Mouse (Mus musculus) forebrain, embryonic 12.5 days (tissue): ENCODE measurements around the gene Lcp1. TPM values are rescaled to one million over a fixed set of nuclear protein-coding genes. Genes with fewer than 3 reads are reported as not detected.
"Not testable (repeated sequence)": the region's sequence is repeated elsewhere in the genome, so short reads cannot be mapped to it uniquely, and the experiment has no call there.

Experiments
- ATAC-seq: fragments of 200-750 bp; cut with Nextera tagmentation; 2 replicates; pipeline ENCODE4 v1.8.0; 2017; ENCODE audit warnings: moderate TSS enrichment; ENCODE audit not compliant: low FRiP score
- H3K27ac ChIP-seq: fragments of 300-500 bp; sonication (generic); 2 replicates; pipeline ENCODE4 v1.5.1; 2016; ENCODE audit warnings: mild to moderate bottlenecking
- H3K27me3 ChIP-seq: fragments of 300-500 bp; sonication (generic); 2 replicates; pipeline ENCODE4 v1.6.1; 2016; ENCODE audit warnings: mild to moderate bottlenecking
- H3K36me3 ChIP-seq: fragments of 300-500 bp; sonication (generic); replicated peaks from 2 replicates; pipeline ENCODE4 v1.6.1; 2016; ENCODE audit warnings: mild to moderate bottlenecking
- H3K4me1 ChIP-seq: fragments of 300-500 bp; sonication (generic); 2 replicates; pipeline ENCODE4 v1.6.1; 2016
- H3K4me2 ChIP-seq: fragments of 300-500 bp; sonication (generic); 2 replicates; pipeline ENCODE4 v1.6.1; 2016; ENCODE audit warnings: mild to moderate bottlenecking, moderate library complexity
- H3K4me3 ChIP-seq: fragments of 300-500 bp; sonication (generic); replicated peaks from 2 replicates; pipeline ENCODE4 v1.5.1; 2016; ENCODE audit warnings: mild to moderate bottlenecking
- H3K9ac ChIP-seq: fragments of 300-500 bp; sonication (generic); 2 replicates; pipeline ENCODE4 v1.6.1; 2016; ENCODE audit warnings: mild to moderate bottlenecking
- H3K9me3 ChIP-seq: fragments of 300-500 bp; sonication (generic); 2 replicates; pipeline ENCODE4 v1.6.1; 2016
- WGBS: fragments of 180-500 bp; shearing (Covaris S2); methylation state at CpG from one replicate; pipeline ENCODE4 v1.1.7; 2016; 5-methylcytosine and 5-hydroxymethylcytosine counted together
- polyA plus RNA-seq: library from polyadenylated mRNA; unstranded; fragments of >200 nt; fragmentation: Nextera tagmentation; extraction: Ambion mirVana; gene quantifications from 2 replicates; pipeline ENCODE4 v1.2.1, GENCODE M21; 2016

The Lcp1 gene
- 18.8 and 22.1 TPM in 2 replicates for polyA plus RNA-seq

GRCm38 (mm10) chr14:75130501-75131318 is at the start of gene Lcp1, which contains the start of gene Lrrc63:
Gene Lcp1 (plus strand): TSS chr14:75131101.
Gene Lrrc63 (minus strand): TSS chr14:75130881.
- H3K36me3 ChIP-seq, result no peaks in the 10 kb centered on the region
- peak within 1 kb of the TSS; percentile 62 for H3K9ac ChIP-seq
- ATAC-seq, result peak; percentile 95
- H3K4me3 ChIP-seq, result peak within 1 kb of the TSS; percentile 59
- H3K27me3 ChIP-seq, result 0 out of 2 replicates have a peak, but pooled peaks cover 3% of the 10 kb centered on the region
- H3K4me2 ChIP-seq, result peak within 1 kb of the TSS; percentile 81
- peaks cover 4% of the 10 kb centered on the region; the same call in 1 of the 2 replicates for H3K4me1 ChIP-seq
- WGBS, result 0% methylated on average over 31 of the region's 42 CpGs
- peak within 1 kb of the TSS; percentile 54 for H3K27ac ChIP-seq
- H3K9me3 ChIP-seq, result no peaks in the 10 kb centered on the region

- 91% methylated on average over 5 of the region's 5 CpGs for WGBS
- no peaks in the 10 kb centered on the region for H3K9me3 ChIP-seq
- H3K36me3 ChIP-seq, result no peaks in the 10 kb centered on the region
- H3K27me3 ChIP-seq, result no peaks in the 10 kb centered on the region
- no peak overlapping the region for H3K4me2 ChIP-seq
- H3K4me3 ChIP-seq, result no peak overlapping the region
- H3K9ac ChIP-seq, result no peak overlapping the region
- ATAC-seq, result no peak
- no peaks in the 10 kb centered on the region for H3K4me1 ChIP-seq
- H3K27ac ChIP-seq, result no peak overlapping the region
Observed at GRCm38 (mm10) chr14:75102956-75103355, 27.9 kb upstream of the Lcp1 start.

- Histone ChIP-seq H3K27ac (no peak overlapping the region), H3K9me3 (no peaks in the 10 kb centered on the region), H3K4me1 (no peaks in the 10 kb centered on the region), H3K9ac (no peak overlapping the region), H3K4me2 (no peak overlapping the region), H3K4me3 (no peak overlapping the region), H3K27me3 (no peaks in the 10 kb centered on the region), H3K36me3 (no peaks in the 10 kb centered on the region)
- 90% methylated on average over 8 of the region's 8 CpGs for WGBS
- no peak for ATAC-seq
Observed at GRCm38 (mm10) chr14:75121658-75122057, 9.2 kb upstream of the Lcp1 start.

- Histone ChIP-seq H3K4me1 (peaks cover 4% of the 10 kb centered on the region; the same call in 1 of the 2 replicates), H3K9ac (no peak overlapping the region), H3K9me3 (no peaks in the 10 kb centered on the region), H3K4me3 (peak overlapping the region; percentile 59), H3K36me3 (no peaks in the 10 kb centered on the region), H3K27ac (no peak overlapping the region), H3K27me3 (0 out of 2 replicates have a peak, but pooled peaks cover 3% of the 10 kb centered on the region), H3K4me2 (peak overlapping the region; percentile 81)
- WGBS, result 3% methylated on average over 12 of the region's 12 CpGs
- no peak for ATAC-seq
Observed at GRCm38 (mm10) chr14:75131324-75131935, 529 bp downstream of the Lcp1 start.

- Histone ChIP-seq H3K36me3 (no peaks in the 10 kb centered on the region), H3K4me3 (no peak overlapping the region), H3K9ac (no peak overlapping the region), H3K4me1 (peaks cover 1% of the 10 kb centered on the region; the same call in 1 of the 2 replicates), H3K27me3 (0 out of 2 replicates have a peak, but pooled peaks cover under 1% of the 10 kb centered on the region), H3K4me2 (no peak overlapping the region), H3K9me3 (no peaks in the 10 kb centered on the region), H3K27ac (no peak overlapping the region)
- WGBS, result 83% methylated on average over 25 of the region's 25 CpGs
- no peak for ATAC-seq
Observed at GRCm38 (mm10) chr14:75136119-75136966, 5.4 kb downstream of the Lcp1 start.

GRCm38 (mm10) chr14:75138503-75138902 is 7.6 kb downstream of the Lcp1 start:
- WGBS, result 78% methylated on average over 10 of the region's 10 CpGs
- H3K27me3 ChIP-seq, result no peaks in the 10 kb centered on the region

GRCm38 (mm10) chr14:75139225-75139624 is 8.3 kb downstream of the Lcp1 start:
- Histone ChIP-seq H3K36me3 (no peaks in the 10 kb centered on the region), H3K27me3 (no peaks in the 10 kb centered on the region), H3K9me3 (no peaks in the 10 kb centered on the region), H3K4me1 (no peaks in the 10 kb centered on the region), H3K27ac (no peak overlapping the region), H3K4me2 (no peak overlapping the region), H3K9ac (no peak overlapping the region), H3K4me3 (no peak overlapping the region)
- WGBS, result 91% methylated on average over 2 of the region's 2 CpGs
- no peak for ATAC-seq

More at GRCm38 (mm10) chr14:75138503-75138902, 7.6 kb downstream of the Lcp1 start:
- Histone ChIP-seq H3K4me3 (no peak overlapping the region), H3K27ac (no peak overlapping the region), H3K4me2 (no peak overlapping the region), H3K9me3 (no peaks in the 10 kb centered on the region), H3K9ac (no peak overlapping the region), H3K36me3 (no peaks in the 10 kb centered on the region), H3K4me1 (no peaks in the 10 kb centered on the region)
- no peak for ATAC-seq

- H3K27me3 ChIP-seq, H3K4me3 ChIP-seq, ATAC-seq, H3K9ac ChIP-seq, H3K27ac ChIP-seq, H3K9me3 ChIP-seq, H3K4me1 ChIP-seq, H3K4me2 ChIP-seq, H3K36me3 ChIP-seq: not testable (repeated sequence)
- WGBS, result 85% methylated on average over 2 of the region's 2 CpGs
Observed at GRCm38 (mm10) chr14:75147706-75148105, 16.8 kb downstream of the Lcp1 start.

GRCm38 (mm10) chr14:75148229-75148628 is 17.3 kb downstream of the Lcp1 start:
- Histone ChIP-seq H3K4me2 (no peak overlapping the region), H3K27ac (no peak overlapping the region), H3K9ac (no peak overlapping the region), H3K4me1 (no peaks in the 10 kb centered on the region), H3K36me3 (no peaks in the 10 kb centered on the region), H3K4me3 (no peak overlapping the region), H3K9me3 (no peaks in the 10 kb centered on the region), H3K27me3 (no peaks in the 10 kb centered on the region)
- no peak for ATAC-seq
- 89% methylated on average over 9 of the region's 9 CpGs for WGBS

- Histone ChIP-seq H3K9ac (no peak overlapping the region), H3K36me3 (no peaks in the 10 kb centered on the region), H3K4me1 (no peaks in the 10 kb centered on the region), H3K27me3 (no peaks in the 10 kb centered on the region), H3K4me2 (no peak overlapping the region), H3K9me3 (no peaks in the 10 kb centered on the region), H3K27ac (no peak overlapping the region), H3K4me3 (no peak overlapping the region)
- WGBS, result 79% methylated on average over 2 of the region's 2 CpGs
- ATAC-seq, result no peak
Observed at GRCm38 (mm10) chr14:75150653-75151052, 19.8 kb downstream of the Lcp1 start.

- no peaks in the 10 kb centered on the region for H3K36me3 ChIP-seq
- ATAC-seq, result no peak
- H3K9me3 ChIP-seq, result no peaks in the 10 kb centered on the region
- WGBS, result 87% methylated on average over 3 of the region's 3 CpGs
- no peak overlapping the region for H3K9ac ChIP-seq
- H3K27ac ChIP-seq, result no peak overlapping the region
- no peak overlapping the region for H3K4me2 ChIP-seq
- no peaks in the 10 kb centered on the region for H3K27me3 ChIP-seq
- H3K4me3 ChIP-seq, result no peak overlapping the region
- H3K4me1 ChIP-seq, result no peaks in the 10 kb centered on the region
Observed at GRCm38 (mm10) chr14:75151146-75151545, 20.2 kb downstream of the Lcp1 start.

- Histone ChIP-seq H3K27me3 (no peaks in the 10 kb centered on the region), H3K4me2 (no peak overlapping the region), H3K27ac (no peak overlapping the region), H3K4me3 (no peak overlapping the region), H3K36me3 (no peaks in the 10 kb centered on the region), H3K9me3 (no peaks in the 10 kb centered on the region), H3K4me1 (no peaks in the 10 kb centered on the region), H3K9ac (no peak overlapping the region)
- ATAC-seq, result no peak
- WGBS, result 87% methylated on average over 8 of the region's 8 CpGs
Observed at GRCm38 (mm10) chr14:75154481-75154880, 23.6 kb downstream of the Lcp1 start.
